Mouse (Mus musculus) heart, embryonic 14.5 days (tissue): ENCODE measurements at regions not wholly inside any gene's neighbourhood (a gene's known extent, or its start where the extent isn't known, plus 50 kb on each side); places are given as distances from the start of the nearest gene placed in this dataset.

Experiments used
- ATAC-seq: fragments of 200-750 bp; cut with Nextera tagmentation; 2 replicates; pipeline ENCODE4 v1.8.0; 2017; ENCODE audit warnings: low read depth, moderate TSS enrichment; ENCODE audit not compliant: insufficient number of reproducible peaks, insufficient read depth, low FRiP score
- H3K27ac ChIP-seq, 2 experiments: fragments of 200-500 bp in 1 of 2; fragments of 300-500 bp in 1 of 2; sonication (generic) in 1 of 2; replicated peaks in 1 of 2; 2 replicates each; pipeline ENCODE4 v1.5.1; 2012 to 2014; ENCODE audit warnings: low read depth in 2 of 2, low read length in 2 of 2, control low read depth in 1 of 2, mild to moderate bottlenecking in 1 of 2, mixed read lengths in 1 of 2; ENCODE audit not compliant: control insufficient read depth in 1 of 2, insufficient read depth in 1 of 2
- H3K27me3 ChIP-seq: fragments of 300-500 bp; sonication (generic); 2 replicates; pipeline ENCODE4 v1.6.1; 2014; ENCODE audit warnings: mild to moderate bottlenecking, low read length, control low read depth; ENCODE audit not compliant: control insufficient read depth, insufficient read depth
- H3K36me3 ChIP-seq: fragments of 300-500 bp; sonication (generic); 2 replicates; pipeline ENCODE4 v1.6.1; 2014; ENCODE audit warnings: mild to moderate bottlenecking, control low read depth, low read length, mixed read lengths; ENCODE audit not compliant: control insufficient read depth, insufficient read depth
- H3K4me1 ChIP-seq, 2 experiments: fragments of 200-500 bp in 1 of 2; fragments of 300-500 bp in 1 of 2; sonication (generic) in 1 of 2; 2 replicates each; pipeline ENCODE4 v1.6.1; 2012 to 2014; ENCODE audit warnings: low read length in 2 of 2, control low read depth in 1 of 2, mixed read lengths in 1 of 2; ENCODE audit not compliant: control insufficient read depth in 2 of 2, insufficient read depth in 2 of 2
- H3K4me2 ChIP-seq: fragments of 300-500 bp; sonication (generic); 2 replicates; pipeline ENCODE4 v1.6.1; 2014; ENCODE audit warnings: mild to moderate bottlenecking, low read length
- H3K4me3 ChIP-seq, 2 experiments: fragments of 200-500 bp in 1 of 2; fragments of 300-500 bp in 1 of 2; sonication (generic) in 1 of 2; 2 replicates each; pipeline ENCODE4 v1.5.1; 2012 to 2014; ENCODE audit warnings: low read length in 2 of 2, mild to moderate bottlenecking in 2 of 2, control low read depth in 1 of 2, low read depth in 1 of 2, moderate library complexity in 1 of 2; ENCODE audit not compliant: control insufficient read depth in 1 of 2, insufficient read depth in 1 of 2
- H3K9ac ChIP-seq: fragments of 300-500 bp; sonication (generic); 2 replicates; pipeline ENCODE4 v1.6.1; 2014; ENCODE audit warnings: mild to moderate bottlenecking, low read length
- H3K9me3 ChIP-seq: fragments of 300-500 bp; sonication (generic); 2 replicates; pipeline ENCODE4 v1.6.1; 2016; ENCODE audit warnings: low read length, control low read depth; ENCODE audit not compliant: control insufficient read depth
- WGBS: fragments of 180-500 bp; shearing (Covaris S2); extraction: QIAGEN DNeasy Blood & Tissue Kit; methylation state at CpG from one replicate; pipeline ENCODE4 v1.1.7; 2014; 5-methylcytosine and 5-hydroxymethylcytosine counted together

DNA sequence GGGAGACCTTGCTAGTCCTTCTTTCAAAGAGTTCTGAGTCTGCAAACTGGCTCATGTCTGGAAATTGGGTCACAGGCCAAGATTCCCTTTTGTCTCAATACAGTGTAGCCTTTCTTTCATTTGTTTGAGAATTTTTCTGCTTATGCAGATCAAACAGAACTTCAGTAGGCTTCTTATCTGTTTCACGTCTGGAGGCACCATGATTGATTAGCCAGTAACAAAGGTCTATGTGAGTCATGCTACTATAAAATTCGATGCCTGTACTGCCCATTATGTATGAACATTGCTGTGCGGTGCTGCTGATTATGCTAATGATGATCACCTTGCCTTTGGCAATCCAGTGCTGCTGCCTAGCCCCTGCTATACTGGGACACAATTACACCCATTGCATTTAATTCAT lies 52.8 kb upstream of the Nyx start:
- Histone ChIP-seq H3K9me3 (no peaks in the 10 kb centered on the region), H3K27me3 (peaks cover 19% of the 10 kb centered on the region), H3K4me2 (no peak overlapping the region), H3K9ac (no peak overlapping the region), H3K4me3 (no peak overlapping the region), H3K4me1 (no peaks in the 10 kb centered on the region), H3K27ac (no peak overlapping the region), H3K36me3 (no peaks in the 10 kb centered on the region)
- 60% methylated on average over 3 of the region's 3 CpGs for WGBS
- no peak for ATAC-seq
